Mouse (Mus musculus) adrenal gland, adult 8-10 months (tissue): Measurements from ENCODE around the gene Tfip11. TPM values are rescaled to one million over a fixed set of nuclear protein-coding genes. Genes with fewer than 3 reads are reported as not detected.

Experiments used
- DNase-seq: peaks from one replicate; pipeline ENCODE4 v3.0.0; 2022
- total RNA-seq, 4 experiments: library from RNA; stranded (reverse); gene quantifications; 2 replicates each; pipeline ENCODE4 v1.2.4; 2022

The Tfip11 gene
- 10 to 100 TPM; 36.2 to 44.0 (median 38.9) TPM for total RNA-seq

GRCm38 (mm10) chr5:112325546-112326445 lies at the start of gene Tfip11:
Gene Tfip11, plus strand, starts transcription at chr5:112326358.
- peak; percentile 94 for DNase-seq

- DNase-seq: no peak
Observed at GRCm38 (mm10) chr5:112276907-112277348, 49.2 kb upstream of the Tfip11 start.

- DNase-seq: no peak
Observed at GRCm38 (mm10) chr5:112277906-112278470, 48.2 kb upstream of the Tfip11 start.

- peak; percentile 85 for DNase-seq
Observed at GRCm38 (mm10) chr5:112279181-112280021, 46.8 kb upstream of the Tfip11 start.

GRCm38 (mm10) chr5:112280151-112280550 lies 46.0 kb upstream of the Tfip11 start:
- DNase-seq: no peak

- DNase-seq: no peak
Observed at GRCm38 (mm10) chr5:112280863-112281660, 45.1 kb upstream of the Tfip11 start.

GRCm38 (mm10) chr5:112281676-112282075 lies 44.5 kb upstream of the Tfip11 start:
- DNase-seq: no peak

- no peak for DNase-seq
Observed at GRCm38 (mm10) chr5:112282123-112282779, 43.9 kb upstream of the Tfip11 start.

GRCm38 (mm10) chr5:112282780-112283482 lies 43.2 kb upstream of the Tfip11 start:
- no peak for DNase-seq

GRCm38 (mm10) chr5:112283543-112284202 lies 42.5 kb upstream of the Tfip11 start:
- no peak for DNase-seq

GRCm38 (mm10) chr5:112284203-112284582 lies 42.0 kb upstream of the Tfip11 start:
- DNase-seq: no peak

- no peak for DNase-seq
Observed at GRCm38 (mm10) chr5:112285548-112286085, 40.5 kb upstream of the Tfip11 start.

- no peak for DNase-seq
Observed at GRCm38 (mm10) chr5:112286608-112286983, 39.6 kb upstream of the Tfip11 start.

- DNase-seq: no peak
Observed at GRCm38 (mm10) chr5:112286984-112287641, 39.0 kb upstream of the Tfip11 start.

- no peak for DNase-seq
Observed at GRCm38 (mm10) chr5:112287652-112288051, 38.5 kb upstream of the Tfip11 start.

- no peak for DNase-seq
Observed at GRCm38 (mm10) chr5:112288193-112289141, 37.7 kb upstream of the Tfip11 start.

- no peak for DNase-seq
Observed at GRCm38 (mm10) chr5:112289236-112289635, 36.9 kb upstream of the Tfip11 start.
